Mouse (Mus musculus) bone marrow macrophage, adult 2 months (primary cell): ENCODE measurements around the gene Miga1.

Experiments used
- CTCF ChIP-seq: IDR thresholded peaks from 2 replicates; pipeline ENCODE4 v1.5.1; 2012; ENCODE audit warnings: low read depth, mild to moderate bottlenecking, low read length, moderate library complexity
- POLR2A ChIP-seq: IDR thresholded peaks from 2 replicates; pipeline ENCODE4 v1.6.1; 2012; ENCODE audit warnings: mild to moderate bottlenecking, low read depth, low read length, borderline replicate concordance

DNA sequence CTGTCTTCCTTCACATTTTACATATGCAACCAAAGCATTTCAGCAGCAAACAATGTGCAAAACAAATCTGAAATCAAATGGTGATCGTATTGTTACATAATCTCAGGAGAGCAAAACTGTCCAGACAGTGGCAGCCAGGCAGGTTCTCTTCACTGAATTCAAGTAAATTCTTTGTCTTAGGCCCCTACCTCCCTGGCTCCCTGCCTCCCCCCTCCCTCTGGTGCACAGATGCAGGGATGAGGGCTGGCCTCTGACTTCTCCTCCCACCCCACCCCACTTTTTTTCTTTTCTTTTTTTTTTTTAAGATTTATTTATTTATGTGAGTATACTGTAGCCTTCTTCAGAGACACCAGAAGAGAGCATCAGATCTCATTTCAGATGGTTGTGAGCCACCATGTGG lies 79.8 kb downstream of the Miga1 start:
- TF ChIP-seq POLR2A (no peak), CTCF (no peak)
